Mouse (Mus musculus): ENCODE measurements around the gene Fam102b.

Fam102b gene

DNA sequence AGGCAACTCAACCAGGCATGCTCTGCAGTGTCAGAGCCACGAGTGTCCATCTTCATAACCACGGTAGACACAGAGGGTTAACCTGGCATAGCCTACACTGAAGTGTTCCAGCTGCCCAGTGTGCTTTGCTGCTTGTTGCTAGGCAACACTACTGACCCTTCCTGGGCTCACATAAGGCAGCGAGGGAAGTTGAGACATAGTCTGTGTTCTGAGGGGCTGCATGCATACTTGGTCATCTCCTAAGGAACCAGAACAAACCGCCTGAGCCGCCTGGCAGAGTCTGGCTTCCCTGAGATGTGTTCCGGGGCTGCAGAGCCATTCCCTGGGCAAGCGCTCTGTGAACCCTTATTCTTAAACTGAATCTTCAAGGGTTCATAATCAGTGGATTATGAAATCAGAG is 66.2 kb downstream of the Fam102b start:
- DNase-seq (ENCODE audit: extremely low spot score) = peak; percentile 40

DNA sequence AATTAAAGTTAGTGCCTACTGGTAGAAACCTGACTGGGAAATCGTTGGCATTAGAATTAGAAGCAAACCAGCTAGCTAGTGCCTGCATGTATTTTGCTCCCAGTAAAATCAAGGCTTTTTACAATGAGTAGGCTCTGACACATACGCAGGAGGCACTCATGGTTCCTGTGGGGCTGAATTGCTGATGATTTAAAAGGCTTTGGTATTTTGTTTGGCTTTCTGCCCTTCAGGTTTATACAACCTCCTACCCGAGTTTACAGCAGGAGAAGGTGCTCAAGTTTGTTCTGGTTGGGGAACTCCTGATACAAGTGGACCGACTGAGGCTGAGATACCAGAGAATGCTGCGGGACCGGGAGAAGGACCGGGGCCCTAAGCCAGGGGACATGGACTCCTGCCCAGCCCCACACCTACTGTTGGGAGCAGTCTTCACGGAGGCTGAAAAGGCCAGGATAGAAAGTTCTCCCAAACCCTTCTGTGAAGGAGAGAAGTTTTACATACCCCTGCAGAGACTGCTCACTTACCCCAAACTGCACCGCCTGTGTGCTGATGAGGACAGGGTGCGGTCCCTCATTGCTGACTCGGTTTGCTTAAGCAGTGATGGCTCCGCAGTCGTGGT is 67.6 kb downstream of the Fam102b start:
- no peak for DNase-seq (ENCODE audit: extremely low spot score)

DNA sequence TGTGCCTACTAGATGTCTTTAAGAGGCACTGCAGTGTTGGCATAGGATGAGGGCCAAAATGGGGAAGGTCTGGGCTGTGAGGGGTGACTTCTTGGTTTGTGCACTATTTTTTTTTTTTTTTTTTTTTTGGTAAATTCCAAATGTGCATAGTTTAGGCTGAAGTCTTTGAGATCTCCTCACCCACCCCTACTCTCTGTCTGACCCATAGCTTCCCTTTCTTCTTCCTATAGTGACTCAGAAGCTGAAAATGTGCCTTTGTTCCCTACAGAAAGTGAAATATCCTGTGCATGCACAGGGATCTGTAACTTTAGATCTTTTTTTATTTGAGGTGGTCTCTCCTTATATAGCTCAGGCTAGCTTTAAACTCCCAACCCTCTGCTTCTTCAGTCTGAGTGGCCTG is 69.4 kb downstream of the Fam102b start:
- DNase-seq (ENCODE audit: extremely low spot score) = no peak

DNA sequence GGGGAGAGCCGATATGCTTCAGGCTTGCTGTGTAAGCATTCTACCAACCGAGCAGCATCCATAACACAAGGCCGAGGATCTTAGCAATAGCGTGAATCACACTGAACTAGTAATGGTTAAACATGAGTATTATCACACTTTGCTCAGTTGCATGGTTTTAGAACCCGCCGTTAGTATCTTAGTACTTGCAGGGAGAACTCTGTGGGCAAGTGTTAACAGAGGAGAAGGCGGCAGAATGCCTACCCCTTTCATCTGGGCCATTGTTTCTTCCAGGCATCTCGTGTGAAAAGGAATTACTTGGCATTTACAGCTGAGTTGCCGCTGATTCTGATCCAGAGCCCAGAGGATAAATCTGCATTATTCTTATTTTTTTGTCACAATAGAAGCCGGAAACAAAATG is 86.4 kb downstream of the Fam102b start:
- no peak for DNase-seq (ENCODE audit: extremely low spot score)

DNA sequence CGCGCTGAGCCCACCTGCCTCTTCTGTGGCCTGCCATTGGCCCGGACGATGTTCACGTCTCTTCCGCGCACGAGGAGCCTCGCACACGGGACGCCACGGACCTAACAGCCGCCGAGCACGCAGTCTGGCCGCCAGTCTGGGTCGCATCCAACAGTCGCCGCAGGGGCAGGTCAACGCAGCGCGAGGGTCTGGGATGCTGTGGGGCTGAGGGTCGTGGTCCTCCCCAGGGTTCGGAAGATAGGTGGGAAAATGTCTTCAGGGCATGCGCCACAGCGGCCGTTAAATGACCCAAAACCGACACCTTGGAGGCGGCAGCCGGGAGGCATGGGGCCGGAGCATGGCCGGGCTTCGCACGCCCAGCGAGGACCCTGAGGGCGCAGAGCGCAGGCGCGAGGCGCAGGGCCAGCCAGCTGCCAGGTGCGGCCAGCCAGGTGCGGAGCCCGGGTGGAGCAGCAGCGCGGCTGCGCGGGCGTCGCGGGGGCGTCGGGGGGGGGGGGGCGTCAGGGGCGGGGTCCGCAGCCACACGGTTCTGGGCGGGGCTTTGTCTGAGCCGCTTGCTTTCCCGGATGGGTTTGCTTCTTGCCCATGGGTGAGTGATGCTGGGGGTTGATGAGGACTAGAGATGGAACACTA is 87.3 kb downstream of the Fam102b start, which contains the start of gene Gm9857:
TSS of gene Gm9857 (minus strand) at position 445 of the 633 bp plus-strand sequence.
- peak; percentile 30 for DNase-seq (ENCODE audit: extremely low spot score)

DNA sequence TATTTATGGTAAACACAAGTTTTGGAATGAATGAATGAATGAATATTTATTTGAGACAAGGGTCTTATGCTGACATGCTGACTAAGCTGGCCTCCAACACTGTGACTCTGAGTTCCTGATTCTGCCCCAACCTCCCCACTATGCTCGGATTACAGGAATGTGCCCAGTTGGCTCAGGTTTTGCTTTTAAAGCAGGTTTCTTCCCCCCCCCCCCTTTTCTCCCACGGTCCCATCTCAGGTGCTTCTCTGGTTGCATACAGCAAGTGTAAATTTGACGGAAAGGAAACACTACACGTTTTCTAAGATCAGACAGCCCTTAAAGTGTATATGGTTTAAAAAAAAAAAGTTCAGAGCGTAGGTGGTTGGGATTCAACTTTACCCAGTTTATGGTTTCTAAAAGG is 87.8 kb downstream of the Fam102b start, which contains the start of gene Henmt1:
TSS of gene Henmt1 (plus strand) at position 301 of the 400 bp plus-strand sequence.
- DNase-seq (ENCODE audit: extremely low spot score) = no peak

DNA sequence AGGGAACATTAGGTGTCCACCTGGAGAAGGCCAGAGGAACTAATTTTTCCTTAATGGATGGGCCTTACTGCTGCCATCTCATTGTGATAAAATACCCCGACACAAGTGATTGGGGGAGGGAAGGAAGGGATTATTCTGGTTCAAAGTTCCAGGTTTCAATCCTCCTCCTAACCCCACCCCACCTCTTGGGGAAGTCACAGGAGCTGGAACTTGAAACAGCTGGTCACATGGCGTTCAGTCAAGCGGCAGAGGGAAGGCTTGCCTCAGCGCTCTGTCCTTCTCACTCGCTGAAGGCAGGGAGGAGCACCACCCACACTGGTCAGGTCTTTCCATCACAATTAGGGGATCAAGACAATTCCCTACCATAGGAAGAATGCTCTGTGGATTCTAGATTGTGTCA is 88.7 kb downstream of the Fam102b start:
- DNase-seq (ENCODE audit: extremely low spot score) = no peak

DNA sequence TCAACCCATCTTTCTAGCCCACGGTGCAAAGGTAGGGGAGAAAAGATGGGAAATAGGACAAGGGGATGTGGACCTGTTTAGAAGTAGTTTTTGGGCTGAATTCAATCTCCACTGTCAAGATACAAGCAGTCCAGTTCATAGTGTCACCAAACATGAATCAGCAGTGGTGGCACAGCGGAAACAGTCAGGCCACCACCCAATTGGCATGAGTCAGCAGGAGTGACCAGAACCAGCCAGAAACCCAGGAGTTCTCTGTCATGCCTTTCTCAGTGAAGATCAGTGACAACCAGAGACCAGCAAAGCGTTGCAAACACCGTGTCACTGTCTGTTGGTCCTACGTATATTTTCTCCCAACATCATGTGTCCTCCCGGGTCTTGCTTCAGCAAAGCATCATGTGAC is 93.8 kb downstream of the Fam102b start:
- DNase-seq (ENCODE audit: extremely low spot score) = no peak

DNA sequence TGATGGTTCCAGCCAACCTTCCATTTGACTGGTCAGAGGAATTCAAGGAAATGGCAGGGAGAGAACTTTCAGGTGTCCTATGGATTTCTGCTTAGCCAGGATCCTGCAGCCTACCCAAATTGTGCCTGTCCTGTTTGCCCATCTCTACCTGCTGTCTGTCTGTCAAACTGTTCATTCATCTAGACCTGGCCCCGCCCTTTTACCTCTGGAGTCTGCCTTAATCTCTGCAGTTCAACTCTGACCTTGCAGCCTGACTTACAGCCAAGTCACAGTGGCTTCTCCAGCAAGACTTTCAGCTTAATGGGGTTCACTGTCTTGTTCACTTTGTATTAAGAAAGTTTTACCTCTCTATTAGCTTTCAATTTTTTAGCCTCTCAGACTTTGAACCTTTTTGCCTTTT is 101.1 kb downstream of the Fam102b start:
- no peak for DNase-seq (ENCODE audit: extremely low spot score)

DNA sequence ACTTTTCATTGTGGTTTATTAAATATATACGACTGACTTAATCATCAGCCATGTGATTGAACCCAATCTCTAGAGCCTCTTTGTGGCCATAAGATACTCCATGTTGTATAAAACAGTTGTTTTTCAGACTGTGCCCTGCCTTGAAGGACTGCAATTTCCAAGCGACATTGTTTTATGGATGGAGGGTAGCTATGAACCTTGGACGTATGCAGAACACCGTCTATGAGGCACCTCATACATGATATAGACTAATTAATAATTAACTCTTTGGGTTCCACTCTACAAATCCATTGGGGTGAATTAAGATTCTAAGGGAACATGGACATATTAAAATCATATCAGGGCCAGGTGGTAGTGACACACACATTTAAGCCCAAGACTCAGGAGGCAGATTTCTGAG is 101.7 kb downstream of the Fam102b start:
- DNase-seq (ENCODE audit: extremely low spot score) = no peak

DNA sequence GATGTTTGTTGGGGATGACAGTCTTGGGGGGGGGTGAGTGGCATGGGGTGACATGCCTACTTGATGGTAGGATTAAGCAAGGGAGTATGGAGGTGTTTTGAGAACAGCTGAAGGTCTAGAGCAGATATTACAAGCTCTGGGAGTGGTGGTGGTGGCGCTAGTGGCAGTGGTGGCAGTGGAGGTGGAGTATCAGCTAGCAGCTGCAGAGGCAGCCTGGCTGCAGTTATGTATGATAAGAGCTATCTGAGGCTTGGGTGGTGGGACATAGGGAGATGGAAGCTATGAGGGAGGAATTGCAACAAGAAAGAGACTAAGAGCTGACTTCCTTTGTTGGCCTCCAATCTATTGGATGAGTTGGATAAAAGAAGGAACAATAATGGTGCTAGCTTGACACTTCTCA is 105.6 kb downstream of the Fam102b start:
- no peak for DNase-seq (ENCODE audit: extremely low spot score)
